Mouse (Mus musculus): Measurements from ENCODE around the gene Fam222a. TPM values are rescaled to one million over a fixed set of nuclear protein-coding genes. Genes with fewer than 3 reads are reported as not detected.

Gene Fam222a
- polyA plus RNA-seq, 1 experiment from 2014 or later: 0.83 TPM

DNA sequence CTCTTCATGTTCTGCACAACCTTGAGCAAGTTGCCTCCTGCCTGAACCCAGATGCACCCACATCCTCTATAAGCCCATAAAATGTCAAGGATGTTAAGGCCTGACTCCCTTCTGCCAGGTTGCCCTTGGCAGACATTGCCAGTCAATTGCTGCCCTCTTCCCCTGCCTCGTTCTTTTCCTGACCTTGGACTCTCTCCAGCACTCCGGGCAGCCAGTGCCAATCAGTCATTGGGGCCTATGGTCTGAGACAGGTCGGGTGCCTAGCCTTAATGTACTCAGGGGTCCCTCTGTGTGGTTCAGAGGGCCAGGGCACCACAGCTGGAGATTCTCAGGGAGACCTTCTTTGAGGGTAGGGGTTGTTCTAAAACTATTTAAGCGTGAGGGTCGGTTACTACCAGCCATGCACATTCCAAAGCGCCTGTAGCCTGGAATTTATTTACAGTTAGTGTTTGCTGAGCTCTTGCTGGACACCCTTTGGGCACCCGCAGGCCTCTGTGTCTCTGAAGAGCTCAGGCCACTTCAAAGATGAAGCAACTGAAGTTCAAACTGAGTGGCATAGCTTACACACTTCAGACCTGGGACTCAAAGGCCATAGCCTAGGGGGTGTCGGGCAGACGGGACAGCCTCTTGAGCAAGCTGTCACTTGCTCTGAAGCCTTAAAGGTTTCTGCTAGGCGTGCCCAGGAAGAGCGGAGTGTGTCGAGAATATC lies 6.3 kb downstream of the Fam222a start:
- no peak overlapping the region for H3K9ac ChIP-seq (ENCODE audit: low read length)
- peaks cover 47% of the 10 kb centered on the region for H3K4me1 ChIP-seq (ENCODE audit: control insufficient read depth, insufficient read depth, low read length)
- H3K27me3 ChIP-seq (ENCODE audit: control insufficient read depth, insufficient read depth, low read length): peaks cover 28% of the 10 kb centered on the region
- WGBS: 51% methylated on average over 12 of the region's 12 CpGs
- no peaks in the 10 kb centered on the region for H3K9me3 ChIP-seq (replicated peaks; ENCODE audit: control insufficient read depth, low read length)
- no peak overlapping the region for H3K27ac ChIP-seq (ENCODE audit: low read length)
- H3K4me2 ChIP-seq (ENCODE audit: low read depth, low read length): no peak overlapping the region
- H3K36me3 ChIP-seq (ENCODE audit: control insufficient read depth, insufficient read depth): no peaks in the 10 kb centered on the region
- no peak overlapping the region for H3K4me3 ChIP-seq (ENCODE audit: low read length)
- ATAC-seq (replicated peaks; ENCODE audit: extremely low read depth, insufficient read depth, low FRiP score): no peak

DNA sequence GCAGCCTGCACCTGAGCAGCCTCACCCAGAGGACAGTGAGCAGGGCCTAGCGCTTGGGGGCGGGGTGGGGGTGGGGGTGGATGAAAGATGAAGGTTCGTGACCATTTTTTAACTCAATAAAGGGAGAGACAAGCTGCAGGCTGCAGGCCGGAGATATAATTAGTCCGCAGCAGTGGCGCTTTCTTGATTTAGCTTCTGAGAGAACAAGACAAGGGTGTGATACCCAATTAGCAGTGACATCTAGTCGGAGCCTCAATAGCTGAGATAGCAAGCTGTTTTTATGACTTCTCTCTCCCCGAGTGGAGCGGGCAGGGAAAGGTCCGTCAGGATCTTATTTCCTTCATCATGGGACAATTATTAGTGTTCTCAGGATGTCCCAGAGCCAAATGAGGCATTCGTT lies 7.2 kb downstream of the Fam222a start:
- Histone ChIP-seq H3K27me3 (ENCODE audit: control insufficient read depth, insufficient read depth, low read length) (peaks cover 28% of the 10 kb centered on the region), H3K4me2 (ENCODE audit: low read depth, low read length) (no peak overlapping the region), H3K4me1 (ENCODE audit: control insufficient read depth, insufficient read depth, low read length) (peaks cover 39% of the 10 kb centered on the region), H3K9ac (ENCODE audit: low read length) (no peak overlapping the region), H3K9me3 (replicated peaks; ENCODE audit: control insufficient read depth, low read length) (no peaks in the 10 kb centered on the region), H3K36me3 (ENCODE audit: control insufficient read depth, insufficient read depth) (no peaks in the 10 kb centered on the region), H3K27ac (ENCODE audit: low read length) (no peak overlapping the region; the same call in 1 of the 2 replicates), H3K4me3 (ENCODE audit: low read length) (no peak overlapping the region)
- WGBS: 36% methylated on average over 11 of the region's 11 CpGs
- ATAC-seq (replicated peaks; ENCODE audit: extremely low read depth, insufficient read depth, low FRiP score): no peak

DNA sequence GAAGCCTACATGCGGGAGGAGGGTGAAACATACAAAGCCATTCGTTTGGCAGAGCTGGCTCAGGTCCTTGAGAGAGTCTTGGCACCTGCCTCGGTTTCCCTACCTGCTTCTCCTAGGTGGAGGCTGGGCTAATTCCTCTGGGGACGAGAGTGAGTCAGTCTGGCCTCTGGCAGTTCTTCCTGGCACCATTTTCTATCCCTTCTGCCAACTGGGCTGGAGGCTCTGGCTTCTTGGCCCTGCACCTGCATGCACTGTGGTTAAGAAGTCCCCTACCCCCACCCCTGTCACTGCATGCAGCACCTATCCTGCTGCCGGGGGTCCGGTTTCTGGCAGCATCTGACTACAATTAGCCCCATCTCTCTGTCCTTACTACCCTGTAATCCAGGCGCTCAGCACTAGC lies 7.7 kb downstream of the Fam222a start:
- H3K27ac ChIP-seq (ENCODE audit: low read length): no peak overlapping the region
- no peak overlapping the region for H3K4me3 ChIP-seq (ENCODE audit: low read length)
- peaks cover 25% of the 10 kb centered on the region for H3K27me3 ChIP-seq (ENCODE audit: control insufficient read depth, insufficient read depth, low read length)
- H3K36me3 ChIP-seq (ENCODE audit: control insufficient read depth, insufficient read depth): no peaks in the 10 kb centered on the region
- H3K9me3 ChIP-seq (replicated peaks; ENCODE audit: control insufficient read depth, low read length): no peaks in the 10 kb centered on the region
- ATAC-seq (replicated peaks; ENCODE audit: extremely low read depth, insufficient read depth, low FRiP score): no peak
- no peak overlapping the region for H3K9ac ChIP-seq (ENCODE audit: low read length)
- no peak overlapping the region for H3K4me2 ChIP-seq (ENCODE audit: low read depth, low read length)
- WGBS: 80% methylated on average over 7 of the region's 7 CpGs
- H3K4me1 ChIP-seq (ENCODE audit: control insufficient read depth, insufficient read depth, low read length): peaks cover 35% of the 10 kb centered on the region

DNA sequence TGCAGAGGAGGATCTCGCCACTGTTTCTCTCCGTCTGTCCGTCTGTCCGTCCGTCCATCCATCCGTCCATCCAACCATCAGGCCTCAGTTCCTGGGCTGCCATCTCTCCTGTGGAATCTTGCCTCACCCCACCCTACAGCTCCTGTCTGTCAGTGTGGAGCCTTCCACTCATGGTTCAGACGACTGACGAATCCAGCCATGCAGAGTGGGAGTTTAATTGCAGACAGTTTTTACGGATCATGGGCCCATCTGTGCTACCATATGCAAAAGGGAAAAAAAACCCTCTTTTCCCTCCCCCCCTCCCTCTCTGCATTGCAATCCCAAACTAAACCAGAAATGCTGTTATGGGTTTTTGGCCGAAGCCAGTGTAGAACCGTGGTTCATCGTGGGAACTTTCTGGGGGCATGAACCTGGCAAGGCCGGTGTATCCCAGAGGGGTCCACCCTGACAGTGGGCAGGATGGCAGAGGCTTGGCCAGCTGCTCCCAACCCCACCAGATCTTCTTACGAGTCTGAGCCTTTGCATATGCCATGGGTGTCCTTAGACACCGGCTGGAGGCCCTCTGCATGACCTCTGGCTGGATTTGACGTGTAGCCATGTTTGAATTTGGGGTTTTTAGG lies 8.3 kb downstream of the Fam222a start:
- Histone ChIP-seq H3K4me3 (ENCODE audit: low read length) (no peak overlapping the region), H3K4me1 (ENCODE audit: control insufficient read depth, insufficient read depth, low read length) (peaks cover 31% of the 10 kb centered on the region), H3K27ac (ENCODE audit: low read length) (no peak overlapping the region), H3K36me3 (ENCODE audit: control insufficient read depth, insufficient read depth) (no peaks in the 10 kb centered on the region), H3K4me2 (ENCODE audit: low read depth, low read length) (no peak overlapping the region), H3K9ac (ENCODE audit: low read length) (no peak overlapping the region), H3K9me3 (replicated peaks; ENCODE audit: control insufficient read depth, low read length) (no peaks in the 10 kb centered on the region), H3K27me3 (ENCODE audit: control insufficient read depth, insufficient read depth, low read length) (peaks cover 20% of the 10 kb centered on the region)
- no peak for ATAC-seq (replicated peaks; ENCODE audit: extremely low read depth, insufficient read depth, low FRiP score)
- 89% methylated on average over 16 of the region's 16 CpGs for WGBS

DNA sequence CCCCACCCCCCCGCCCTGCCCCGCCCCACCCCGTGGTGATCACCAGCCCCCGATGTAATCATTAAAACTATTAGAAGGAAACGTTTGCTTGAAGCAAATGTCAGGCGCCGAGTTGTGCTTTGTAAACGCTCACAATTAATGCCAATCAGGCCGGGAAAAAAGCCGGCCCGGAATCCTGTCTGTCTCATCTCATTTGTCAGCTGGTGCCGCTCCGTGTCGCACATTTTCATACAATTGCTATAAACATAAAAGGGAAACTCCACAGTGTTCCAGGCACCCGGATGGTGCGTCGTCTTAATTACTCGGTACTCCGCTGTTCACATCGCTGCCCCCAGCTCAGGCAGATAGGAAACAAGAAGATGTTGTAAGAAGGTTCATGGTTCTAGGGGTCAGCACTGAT lies 10.5 kb downstream of the Fam222a start:
- 68% methylated on average over 20 of the region's 20 CpGs for WGBS
- Histone ChIP-seq H3K27ac (ENCODE audit: low read length) (no peak overlapping the region), H3K36me3 (ENCODE audit: control insufficient read depth, insufficient read depth) (no peaks in the 10 kb centered on the region), H3K4me2 (ENCODE audit: low read depth, low read length) (no peak overlapping the region), H3K4me1 (ENCODE audit: control insufficient read depth, insufficient read depth, low read length) (peaks cover 21% of the 10 kb centered on the region), H3K4me3 (ENCODE audit: low read length) (no peak overlapping the region), H3K27me3 (ENCODE audit: control insufficient read depth, insufficient read depth, low read length) (0 out of 2 replicates have a peak, but pooled peaks cover under 1% of the 10 kb centered on the region), H3K9ac (ENCODE audit: low read length) (no peak overlapping the region), H3K9me3 (replicated peaks; ENCODE audit: control insufficient read depth, low read length) (no peaks in the 10 kb centered on the region)
- ATAC-seq (replicated peaks; ENCODE audit: extremely low read depth, insufficient read depth, low FRiP score): no peak

DNA sequence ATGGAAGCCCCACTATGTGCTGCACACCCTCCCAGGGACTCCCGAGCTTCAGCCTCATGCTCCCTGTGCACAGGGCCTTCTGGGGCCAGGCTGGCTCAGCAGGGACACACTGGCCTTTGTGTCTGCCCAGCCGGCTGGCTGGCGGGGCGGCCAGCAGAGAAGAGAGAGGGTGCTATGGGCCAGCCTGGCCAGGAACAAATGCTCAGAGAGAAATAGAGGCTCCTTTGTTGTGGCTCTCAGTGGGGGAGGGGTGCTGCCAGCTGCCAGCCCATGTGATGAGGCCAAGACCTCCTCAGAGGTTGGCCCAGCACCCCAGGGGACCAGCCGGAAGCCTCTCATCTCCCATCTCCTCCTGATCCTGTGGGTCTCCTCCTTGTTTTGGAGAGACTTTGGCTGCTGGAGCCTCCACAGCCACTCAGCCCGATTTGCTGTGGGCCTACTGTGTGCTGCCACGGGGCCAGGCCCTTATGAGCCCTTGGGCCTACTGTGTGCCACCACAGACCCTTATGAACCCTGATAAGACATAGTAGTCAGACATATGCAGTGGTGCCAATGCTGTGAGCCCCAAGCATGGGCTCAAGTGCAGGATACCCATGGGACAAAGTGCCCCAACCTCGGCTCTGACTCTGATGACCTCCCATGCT lies 12.0 kb downstream of the Fam222a start:
- Histone ChIP-seq H3K27me3 (ENCODE audit: control insufficient read depth, insufficient read depth, low read length) (no peaks in the 10 kb centered on the region), H3K9me3 (replicated peaks; ENCODE audit: control insufficient read depth, low read length) (no peaks in the 10 kb centered on the region), H3K4me3 (ENCODE audit: low read length) (no peak overlapping the region), H3K4me1 (ENCODE audit: control insufficient read depth, insufficient read depth, low read length) (peaks cover 8% of the 10 kb centered on the region), H3K4me2 (ENCODE audit: low read depth, low read length) (no peak overlapping the region), H3K9ac (ENCODE audit: low read length) (no peak overlapping the region), H3K27ac (ENCODE audit: low read length) (no peak overlapping the region), H3K36me3 (ENCODE audit: control insufficient read depth, insufficient read depth) (no peaks in the 10 kb centered on the region)
- no peak for ATAC-seq (replicated peaks; ENCODE audit: extremely low read depth, insufficient read depth, low FRiP score)
- WGBS: 70% methylated on average over 8 of the region's 8 CpGs

DNA sequence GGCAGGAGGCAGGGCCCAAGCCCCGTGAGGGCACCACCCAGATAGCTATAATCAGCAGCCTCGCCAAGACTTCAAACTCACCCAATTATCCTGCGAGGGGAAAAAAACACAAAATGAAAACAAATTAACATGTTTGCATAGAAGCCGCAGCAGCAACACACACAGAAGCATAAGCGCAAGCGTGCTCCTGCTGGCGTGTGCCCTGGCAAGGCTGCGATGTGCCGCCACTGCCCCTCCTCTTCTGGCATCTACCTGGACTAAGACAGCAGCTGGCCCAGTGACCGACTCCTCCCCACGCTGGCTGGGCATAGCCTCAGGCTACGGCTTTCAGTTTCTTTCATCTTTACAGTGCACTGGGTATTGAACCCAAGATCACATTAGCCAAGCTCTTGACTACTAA lies 13.7 kb downstream of the Fam222a start:
- 77% methylated on average over 12 of the region's 12 CpGs for WGBS
- no peak overlapping the region for H3K4me3 ChIP-seq (ENCODE audit: low read length)
- ATAC-seq (replicated peaks; ENCODE audit: extremely low read depth, insufficient read depth, low FRiP score): no peak
- H3K4me1 ChIP-seq (ENCODE audit: control insufficient read depth, insufficient read depth, low read length): no peaks in the 10 kb centered on the region
- no peaks in the 10 kb centered on the region for H3K27me3 ChIP-seq (ENCODE audit: control insufficient read depth, insufficient read depth, low read length)
- H3K9me3 ChIP-seq (replicated peaks; ENCODE audit: control insufficient read depth, low read length): no peaks in the 10 kb centered on the region
- no peak overlapping the region for H3K27ac ChIP-seq (ENCODE audit: low read length)
- H3K4me2 ChIP-seq (ENCODE audit: low read depth, low read length): no peak overlapping the region
- no peaks in the 10 kb centered on the region for H3K36me3 ChIP-seq (ENCODE audit: control insufficient read depth, insufficient read depth)
- H3K9ac ChIP-seq (ENCODE audit: low read length): no peak overlapping the region

DNA sequence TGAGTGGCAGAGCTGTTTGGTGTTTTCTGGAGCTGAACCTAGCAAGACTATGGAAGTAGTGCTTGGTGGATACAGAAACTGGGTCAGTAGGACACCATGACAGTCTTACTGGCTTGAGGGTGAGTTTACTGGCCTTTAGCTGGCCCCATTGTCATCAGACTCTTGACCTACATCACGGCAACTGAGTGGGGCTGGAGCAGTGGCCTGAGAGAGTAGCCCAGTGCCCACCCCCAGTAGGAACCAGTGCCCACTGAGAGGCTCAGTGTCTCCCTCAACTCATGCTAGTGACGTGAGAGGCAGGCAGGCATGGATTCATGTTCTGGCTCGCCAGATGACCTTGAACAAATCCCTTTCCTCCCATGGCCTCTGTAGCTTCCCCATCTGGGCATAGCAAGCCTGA lies 15.2 kb downstream of the Fam222a start:
- Histone ChIP-seq H3K9me3 (replicated peaks; ENCODE audit: control insufficient read depth, low read length) (no peaks in the 10 kb centered on the region), H3K36me3 (ENCODE audit: control insufficient read depth, insufficient read depth) (no peaks in the 10 kb centered on the region), H3K27me3 (ENCODE audit: control insufficient read depth, insufficient read depth, low read length) (no peaks in the 10 kb centered on the region), H3K27ac (ENCODE audit: low read length) (no peak overlapping the region), H3K9ac (ENCODE audit: low read length) (no peak overlapping the region), H3K4me2 (ENCODE audit: low read depth, low read length) (no peak overlapping the region), H3K4me3 (ENCODE audit: low read length) (no peak overlapping the region), H3K4me1 (ENCODE audit: control insufficient read depth, insufficient read depth, low read length) (no peaks in the 10 kb centered on the region)
- 71% methylated on average over 3 of the region's 3 CpGs for WGBS
- ATAC-seq (replicated peaks; ENCODE audit: extremely low read depth, insufficient read depth, low FRiP score): no peak

DNA sequence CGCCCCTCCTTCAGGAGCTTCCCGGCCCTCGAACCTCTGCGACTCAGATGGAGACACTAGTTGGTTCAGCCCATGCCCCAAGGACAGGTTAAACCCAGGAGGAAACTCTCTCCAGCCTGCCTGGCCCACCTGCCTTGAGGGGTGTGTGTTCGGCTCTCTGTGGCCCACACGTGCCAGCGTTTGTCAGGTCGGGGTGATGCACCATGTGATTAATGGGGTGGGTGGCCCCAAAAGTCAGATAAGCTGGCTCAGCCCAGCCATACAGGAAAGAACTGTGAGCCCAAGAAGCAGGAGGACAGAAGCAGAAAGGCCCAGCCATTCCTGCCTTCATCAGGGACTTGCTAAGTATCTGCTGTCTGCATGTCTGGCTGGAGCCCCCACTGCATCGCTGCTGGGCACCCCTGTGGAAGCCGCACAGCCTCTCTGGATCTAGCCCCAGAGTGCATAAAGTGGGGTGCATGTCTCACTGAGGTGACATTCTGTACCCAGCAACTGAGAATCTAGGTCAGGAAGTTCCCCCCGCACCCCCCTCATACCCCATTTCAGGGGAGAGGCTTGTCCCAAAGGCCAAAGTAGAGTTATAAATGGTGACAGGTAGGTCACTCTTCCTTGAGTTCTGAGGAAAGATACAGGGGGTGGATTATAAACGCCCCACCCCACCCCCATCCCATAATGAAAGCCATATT lies 15.8 kb downstream of the Fam222a start:
- 65% methylated on average over 12 of the region's 12 CpGs for WGBS
- H3K36me3 ChIP-seq (ENCODE audit: control insufficient read depth, insufficient read depth): no peaks in the 10 kb centered on the region
- H3K9me3 ChIP-seq (replicated peaks; ENCODE audit: control insufficient read depth, low read length): no peaks in the 10 kb centered on the region
- no peak overlapping the region for H3K9ac ChIP-seq (ENCODE audit: low read length)
- no peak overlapping the region for H3K4me3 ChIP-seq (ENCODE audit: low read length)
- H3K27ac ChIP-seq (ENCODE audit: low read length): no peak overlapping the region
- H3K27me3 ChIP-seq (ENCODE audit: control insufficient read depth, insufficient read depth, low read length): no peaks in the 10 kb centered on the region
- H3K4me1 ChIP-seq (ENCODE audit: control insufficient read depth, insufficient read depth, low read length): no peaks in the 10 kb centered on the region
- no peak overlapping the region for H3K4me2 ChIP-seq (ENCODE audit: low read depth, low read length)
- no peak for ATAC-seq (replicated peaks; ENCODE audit: extremely low read depth, insufficient read depth, low FRiP score)

All from heart, embryonic 16.5 days (tissue).